Mouse (Mus musculus) 3134 (cell line): ENCODE measurements at regions not wholly inside any gene's neighbourhood (a gene's known extent, or its start where the extent isn't known, plus 50 kb on each side); places are given as distances from the start of the nearest gene placed in this dataset.
A peak's percentile ranks its signal among the peaks of the same experiment; 100 is the strongest.

Experiments used
- DNase-seq: peaks from one replicate; pipeline ENCODE4 v3.0.0-alpha.2; 2011; ENCODE audit warnings: low spot score; ENCODE audit not compliant: insufficient read length; ENCODE audit errors: extremely low read depth

DNA sequence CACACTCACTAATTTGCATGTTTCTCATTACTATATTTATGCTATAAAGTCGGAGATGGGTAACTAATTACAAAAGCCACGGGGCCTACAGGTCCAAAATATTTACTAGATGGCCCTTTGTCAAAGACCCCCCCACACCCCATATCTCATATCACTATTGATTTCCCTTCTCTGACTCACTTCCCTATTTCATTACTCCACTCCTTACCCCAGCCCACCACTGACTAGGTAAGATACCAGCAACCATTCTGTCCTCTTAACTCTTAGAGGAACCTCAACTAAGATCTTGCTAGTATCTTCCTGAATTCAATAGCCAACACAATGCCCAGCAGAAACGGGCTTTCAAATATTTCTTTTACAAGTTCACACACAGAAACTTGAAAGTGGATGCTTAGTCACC is 187.1 kb upstream of the Cpeb2 start:
- DNase-seq: no peak

DNA sequence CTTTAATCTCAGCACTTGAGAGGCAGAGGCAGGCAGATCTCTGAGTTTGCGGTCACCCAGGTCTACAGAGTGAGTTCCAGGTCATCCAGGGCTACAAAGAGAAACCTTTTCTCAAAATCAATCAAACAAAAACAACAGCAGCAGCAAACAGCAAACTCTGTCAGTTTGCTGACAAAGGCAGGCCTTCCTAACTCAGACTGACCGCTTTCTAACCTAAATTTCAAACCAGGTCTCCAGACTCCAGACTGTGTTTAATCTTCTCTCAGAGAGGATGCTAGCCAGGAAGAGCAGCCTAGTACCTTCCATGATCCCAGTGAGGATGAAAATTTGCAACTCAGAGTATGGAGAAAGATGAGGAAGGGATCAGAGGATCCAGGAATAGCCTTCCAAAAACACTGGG is 185.7 kb upstream of the Cpeb2 start:
- DNase-seq: no peak

DNA sequence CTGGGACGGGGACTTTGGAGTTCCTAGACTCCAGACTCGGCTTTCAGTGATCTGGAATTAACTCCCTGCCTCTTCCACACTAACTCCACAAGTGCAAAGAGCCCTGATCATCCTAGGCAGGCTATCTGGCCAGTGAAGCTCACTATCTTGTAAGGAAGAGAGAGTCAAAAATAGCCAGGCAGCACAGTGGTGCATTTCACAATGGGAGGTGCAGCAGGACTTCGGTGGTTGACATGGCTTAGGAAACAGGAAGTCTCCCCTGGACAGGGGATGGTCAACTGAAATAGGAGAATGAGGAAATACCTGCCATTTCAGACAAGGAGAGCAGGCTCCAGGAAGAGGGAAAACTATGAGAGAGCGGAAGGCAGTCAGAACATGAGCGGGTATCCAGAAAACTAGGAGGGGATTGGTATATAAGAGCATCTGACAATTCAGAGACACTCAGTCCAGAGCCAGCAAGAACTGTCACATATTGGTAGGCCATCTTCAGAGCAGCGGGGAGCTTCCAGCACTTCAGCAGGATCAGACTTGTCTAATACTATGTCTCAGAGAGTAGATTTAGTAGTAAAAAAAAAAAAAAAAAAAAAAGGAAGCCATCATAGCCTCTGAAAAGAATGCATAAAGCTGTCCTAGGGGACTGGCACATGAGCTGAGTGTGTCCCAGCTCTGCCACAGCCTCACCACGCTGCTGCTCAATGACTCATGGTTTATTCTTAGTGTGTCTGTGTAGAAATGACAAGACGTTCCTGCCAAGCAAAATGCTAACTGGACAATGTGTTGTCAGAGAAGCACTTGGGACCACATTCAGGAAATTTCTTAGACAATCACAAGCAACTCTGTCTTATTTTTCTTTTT is 184.5 kb upstream of the Cpeb2 start:
- DNase-seq: peak; percentile 62

DNA sequence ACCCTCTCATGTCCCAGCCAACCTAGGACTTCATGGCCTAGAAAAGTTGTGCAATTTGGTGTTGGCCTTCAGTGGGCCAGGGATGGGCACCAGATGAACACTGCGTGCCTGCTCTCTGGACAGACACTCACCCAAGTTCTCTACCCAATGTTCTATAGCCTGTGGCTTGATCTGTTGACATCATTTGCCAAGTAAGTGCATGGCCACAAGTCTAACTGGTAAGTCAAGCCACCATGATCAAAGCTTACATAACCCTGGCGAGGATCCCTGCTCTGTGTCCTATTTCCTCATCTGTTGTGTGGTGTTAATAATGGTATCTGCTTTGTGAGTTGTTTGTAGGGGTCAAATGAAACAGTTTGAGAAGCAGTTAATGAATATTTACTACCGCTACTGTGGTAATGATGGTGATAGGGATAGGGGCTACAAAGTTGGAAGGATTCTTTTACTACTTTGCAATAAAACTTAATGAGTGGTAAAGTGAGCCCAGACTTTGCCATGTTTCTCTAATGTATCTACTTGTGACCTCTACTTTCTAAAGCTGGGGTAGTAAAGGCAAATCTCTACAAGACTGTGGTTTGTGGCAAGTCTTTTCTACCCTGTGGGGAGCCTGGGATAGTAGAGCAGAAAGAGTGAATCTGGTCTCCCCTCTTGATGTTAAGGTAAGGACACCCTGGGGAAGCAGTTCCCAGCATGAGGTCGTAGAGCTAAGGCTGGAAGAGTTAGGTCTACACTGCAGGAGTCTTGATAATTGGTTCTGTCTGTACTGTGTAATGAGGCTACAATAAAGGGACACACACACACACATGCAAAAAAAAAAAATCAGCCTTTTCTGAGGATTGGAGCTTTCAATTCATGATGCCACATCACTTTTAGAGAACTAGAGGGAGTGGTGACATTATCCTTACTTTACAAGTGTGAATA is 183.3 kb upstream of the Cpeb2 start:
- DNase-seq: no peak

DNA sequence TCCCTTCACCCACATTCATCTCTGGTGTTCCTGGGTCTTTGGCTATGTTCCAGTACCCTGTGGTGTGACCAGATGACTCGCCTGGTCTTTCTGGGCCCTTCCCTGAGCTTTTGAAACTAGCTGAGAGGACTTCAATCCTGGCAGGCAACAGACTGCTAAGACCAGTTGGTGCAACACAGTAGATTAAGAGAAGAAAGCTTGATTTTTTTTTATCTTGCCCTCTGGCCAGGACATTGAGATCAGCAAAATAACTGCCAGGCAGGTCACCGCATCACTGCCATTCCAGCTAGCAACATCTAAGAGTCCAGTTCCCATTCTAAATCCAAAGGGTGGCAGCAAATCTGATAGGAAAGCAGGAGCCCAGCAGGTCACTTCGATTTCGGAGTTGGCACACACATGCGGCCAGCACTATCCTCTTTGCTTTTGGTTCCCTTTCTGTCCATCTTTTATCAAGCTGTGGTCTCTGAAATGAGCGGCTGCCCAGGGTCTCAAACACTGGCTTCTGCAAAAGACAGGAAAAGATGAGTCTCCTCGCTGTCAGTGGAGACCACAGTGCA is 181.9 kb upstream of the Cpeb2 start:
- no peak for DNase-seq

DNA sequence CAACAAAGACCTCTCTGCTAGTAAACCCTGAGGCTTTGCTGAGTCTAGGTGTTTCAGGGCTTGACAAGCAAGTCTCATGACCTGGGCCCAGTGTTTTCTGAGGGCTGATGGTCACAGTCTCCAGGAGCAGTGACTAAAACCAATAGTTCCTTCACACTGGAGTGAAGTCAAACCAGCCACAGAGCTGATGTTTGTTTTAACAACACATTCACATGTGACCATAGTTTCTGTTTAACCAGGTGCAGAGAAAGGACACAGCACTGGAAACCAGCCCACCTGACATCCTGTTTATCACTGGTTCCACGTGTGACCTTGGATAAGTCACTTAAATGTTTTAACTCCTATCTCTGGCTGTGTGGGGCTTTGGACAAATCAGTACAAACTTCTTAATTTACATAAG is 180.3 kb upstream of the Cpeb2 start:
- DNase-seq: no peak

DNA sequence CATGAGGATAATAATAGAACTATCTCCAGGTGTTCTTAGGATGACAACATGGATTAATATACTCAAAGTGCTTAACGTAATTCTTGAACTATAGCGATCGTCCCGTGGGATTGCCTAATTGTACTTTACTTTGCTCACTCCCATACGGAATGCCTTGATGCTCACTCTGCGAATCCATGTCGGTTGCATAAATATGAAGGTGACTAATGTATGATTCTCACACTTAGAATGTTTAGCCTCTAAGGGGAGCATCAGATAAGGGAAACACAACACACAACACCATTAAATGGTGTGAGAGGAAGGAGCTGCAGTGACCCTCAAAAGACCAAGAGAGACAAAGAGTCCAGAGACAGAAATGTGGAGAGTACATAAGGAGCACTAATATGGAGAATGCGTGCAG is 178.4 kb upstream of the Cpeb2 start:
- no peak for DNase-seq

DNA sequence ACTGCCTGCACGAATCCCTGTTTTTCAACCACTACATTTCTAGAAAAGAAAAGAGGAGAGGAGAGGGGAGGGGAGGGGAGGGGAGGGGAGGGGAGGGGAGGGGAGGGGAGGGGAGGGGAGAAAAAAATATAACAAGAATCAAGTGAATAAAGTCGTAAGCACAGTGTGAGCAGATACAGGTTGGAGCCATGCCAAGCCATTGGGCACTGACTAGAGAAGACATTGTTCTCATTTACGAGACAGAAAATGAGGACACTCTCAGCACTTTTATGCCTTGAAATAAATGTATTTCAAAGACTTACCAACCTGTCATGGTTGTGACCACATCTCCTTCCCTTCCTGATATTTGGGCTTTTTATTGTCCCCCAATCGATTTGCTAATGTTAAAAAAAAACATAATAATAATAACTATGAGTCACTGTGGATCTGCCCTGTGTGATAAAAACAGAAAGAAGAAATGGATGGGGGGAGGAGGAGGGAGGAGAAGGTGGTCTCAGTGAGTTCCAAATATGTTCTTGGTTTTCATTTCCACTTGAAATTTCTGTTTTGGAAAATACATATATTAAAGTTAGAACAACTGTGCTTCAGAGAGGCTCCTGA is 177.8 kb upstream of the Cpeb2 start:
- DNase-seq: no peak

DNA sequence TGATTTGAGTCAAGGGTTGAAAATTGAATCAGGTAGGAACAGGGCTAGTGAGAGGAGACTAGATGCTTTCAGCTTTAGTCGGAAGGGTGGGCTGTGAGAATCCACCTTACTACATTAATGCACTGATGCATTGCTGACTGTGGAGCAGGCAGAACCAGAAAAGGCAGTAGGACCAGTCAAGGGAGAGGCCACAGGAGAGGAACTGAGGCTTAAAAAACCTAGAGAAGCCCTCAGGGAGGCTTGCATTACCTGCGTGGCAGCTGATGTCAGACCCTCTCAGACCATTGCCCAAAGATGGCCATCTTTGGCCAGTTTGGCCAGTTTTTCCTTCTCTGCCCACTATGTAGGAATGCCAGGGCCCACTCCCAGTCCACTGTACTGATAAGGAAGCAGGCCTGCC is 176.5 kb upstream of the Cpeb2 start:
- DNase-seq: no peak

DNA sequence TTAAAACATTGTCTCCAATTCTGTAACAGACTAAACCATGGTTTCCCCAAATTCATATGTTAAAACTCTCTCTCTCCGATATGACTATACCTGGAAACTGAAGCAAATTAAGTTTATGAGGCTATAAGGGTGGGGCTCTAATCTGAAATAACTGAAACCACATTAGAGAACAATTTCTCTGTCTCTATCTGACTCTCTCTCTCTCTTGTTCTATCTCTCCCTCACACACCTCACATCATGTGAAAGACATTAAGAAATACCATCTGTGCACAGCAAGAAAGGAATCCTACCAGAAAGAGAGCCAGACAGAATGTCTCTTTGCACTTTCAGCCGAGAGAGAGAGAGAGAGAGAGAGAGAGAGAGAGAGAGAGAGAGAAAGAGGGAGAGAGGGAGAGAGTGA is 171.7 kb upstream of the Cpeb2 start:
- no peak for DNase-seq

DNA sequence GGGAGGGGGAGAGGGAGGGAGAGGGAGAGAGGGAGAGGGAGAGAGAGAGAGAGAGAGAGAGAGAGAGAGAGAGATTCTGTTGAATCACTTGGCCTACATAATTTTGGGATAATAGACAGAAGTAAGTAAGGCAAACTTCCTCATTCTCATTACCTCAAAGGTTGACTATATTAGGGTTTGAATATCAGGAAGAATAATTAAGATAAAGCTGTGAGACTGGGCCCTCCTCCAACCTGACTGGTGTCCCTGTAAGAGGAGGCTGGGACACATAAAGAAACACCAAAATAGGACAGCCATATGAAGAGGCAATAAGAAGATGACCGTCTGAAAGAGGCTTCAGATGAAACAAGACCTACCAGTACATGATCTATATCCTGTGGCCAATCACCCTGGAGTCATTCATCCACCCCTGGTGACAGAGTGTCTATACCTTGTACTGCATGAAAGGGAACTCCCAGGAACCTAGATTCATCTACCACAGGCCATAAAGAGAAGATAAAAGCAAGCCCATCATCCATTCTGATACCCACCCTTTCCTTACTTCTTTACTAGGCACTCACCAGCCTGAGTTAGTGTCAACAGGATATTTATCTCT is 171.1 kb upstream of the Cpeb2 start:
- DNase-seq: no peak

DNA sequence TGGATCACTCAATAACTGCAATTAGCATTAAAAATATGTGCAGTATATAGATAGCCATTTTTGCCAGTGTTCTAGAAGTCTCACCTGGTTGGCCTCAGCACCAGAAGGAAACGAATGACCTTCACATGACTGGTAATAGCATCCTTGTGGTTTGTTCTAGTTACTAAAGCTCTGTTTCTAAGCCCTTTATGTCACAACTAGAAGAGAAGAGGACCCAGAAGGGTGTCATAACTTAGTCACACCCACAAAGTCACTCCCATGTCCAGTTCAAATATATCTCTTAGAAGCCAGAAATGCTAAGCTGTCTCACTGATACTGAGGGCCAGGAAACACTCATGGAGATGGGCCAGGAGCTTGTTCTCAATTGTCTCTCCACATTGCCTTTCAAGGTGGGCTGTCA is 170.5 kb upstream of the Cpeb2 start:
- no peak for DNase-seq

DNA sequence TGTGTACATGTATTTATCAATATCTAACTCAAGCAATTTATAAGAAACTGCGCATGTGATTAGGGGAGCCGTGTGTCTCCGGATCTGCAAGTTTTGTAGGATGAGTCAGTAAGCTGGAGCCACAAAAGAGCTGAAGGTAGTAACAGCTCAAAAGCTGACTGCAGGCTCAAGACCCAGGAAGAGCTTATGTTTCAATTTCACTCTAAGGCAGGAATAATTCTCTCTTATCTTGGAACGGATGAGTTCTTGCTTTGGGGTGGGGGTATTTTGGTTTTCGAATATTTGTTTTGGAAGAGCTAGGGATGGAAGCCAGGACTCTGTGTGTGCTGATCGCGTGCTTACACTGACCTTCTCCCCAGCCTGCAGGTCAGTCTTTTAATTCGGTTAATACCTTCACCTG is 169.6 kb upstream of the Cpeb2 start:
- DNase-seq: no peak

DNA sequence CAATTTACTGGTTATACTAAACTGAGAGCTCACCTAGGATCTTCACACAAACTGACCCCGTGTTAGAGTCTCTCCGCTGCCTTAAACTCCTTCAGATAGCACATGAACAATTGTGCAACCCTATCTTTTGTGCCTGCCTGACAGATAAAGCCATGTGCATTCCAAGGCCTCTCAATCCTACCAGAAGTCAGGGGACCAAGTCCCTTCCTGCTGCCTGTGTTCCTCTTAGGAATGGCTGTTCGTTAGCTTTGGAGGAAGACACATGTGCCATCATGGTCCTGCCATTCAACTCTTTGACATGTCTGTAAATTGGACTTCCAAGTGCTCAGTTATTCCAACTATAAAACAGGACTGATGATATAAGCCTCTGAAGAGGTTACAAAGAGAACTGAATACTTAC is 161.4 kb upstream of the Cpeb2 start:
- no peak for DNase-seq

DNA sequence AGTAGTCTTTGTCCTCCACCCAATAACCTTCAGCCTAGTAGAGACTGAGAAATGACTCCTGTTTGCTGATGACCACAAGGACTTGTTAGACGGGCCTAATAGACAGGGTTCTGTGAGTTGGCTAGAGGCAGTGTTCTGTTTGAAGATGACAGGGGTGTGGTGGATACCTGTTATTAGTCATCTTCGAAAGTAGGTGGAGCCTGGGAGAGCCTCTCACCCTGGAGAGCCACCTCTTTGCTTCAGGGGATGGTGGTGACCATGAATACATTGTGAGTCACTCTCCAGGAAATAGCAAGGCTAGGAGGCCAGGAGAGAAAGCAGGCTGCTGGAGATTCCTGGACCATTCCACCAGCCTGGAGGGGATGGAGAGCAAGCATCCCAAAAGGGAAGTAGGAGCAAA is 160.6 kb upstream of the Cpeb2 start:
- DNase-seq: peak; percentile 47

DNA sequence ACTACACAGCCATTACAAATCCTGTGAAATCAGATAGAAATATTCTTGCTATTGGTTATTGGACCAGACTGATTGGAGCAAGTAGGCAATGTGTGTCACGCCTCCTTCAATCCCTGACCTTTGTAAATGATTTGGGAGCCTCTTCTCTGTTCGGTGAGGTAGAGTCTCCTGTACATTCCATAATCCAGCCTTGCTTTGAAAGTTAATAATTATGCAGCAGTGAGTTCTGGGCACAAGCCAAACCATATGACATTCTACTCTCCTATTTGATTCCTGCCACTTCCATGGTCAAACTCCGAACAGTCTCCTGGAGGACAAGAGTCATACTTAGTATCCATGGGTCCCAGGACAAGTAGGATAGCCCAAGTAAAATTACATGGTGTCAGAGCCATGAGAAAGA is 158.4 kb upstream of the Cpeb2 start:
- DNase-seq: no peak

DNA sequence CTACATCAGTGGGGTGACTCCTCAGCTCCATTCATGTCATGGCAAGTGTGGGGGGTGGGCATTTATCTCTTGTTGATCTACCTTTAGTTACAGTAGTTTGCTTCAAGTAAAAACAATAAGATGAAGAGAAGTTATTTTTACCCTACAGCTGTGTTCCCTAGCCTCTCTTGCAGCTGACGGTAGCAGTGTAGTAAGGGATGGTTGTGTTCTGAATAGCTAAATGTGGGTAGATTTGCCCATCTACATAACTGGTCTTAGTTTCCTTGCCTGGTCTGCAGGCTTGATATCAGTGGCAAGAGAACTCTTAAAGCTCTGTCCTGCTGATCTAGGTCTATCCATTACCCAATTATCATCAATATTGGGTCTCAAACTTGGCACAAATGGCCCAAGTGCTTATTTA is 152.7 kb upstream of the Cpeb2 start:
- DNase-seq: no peak

DNA sequence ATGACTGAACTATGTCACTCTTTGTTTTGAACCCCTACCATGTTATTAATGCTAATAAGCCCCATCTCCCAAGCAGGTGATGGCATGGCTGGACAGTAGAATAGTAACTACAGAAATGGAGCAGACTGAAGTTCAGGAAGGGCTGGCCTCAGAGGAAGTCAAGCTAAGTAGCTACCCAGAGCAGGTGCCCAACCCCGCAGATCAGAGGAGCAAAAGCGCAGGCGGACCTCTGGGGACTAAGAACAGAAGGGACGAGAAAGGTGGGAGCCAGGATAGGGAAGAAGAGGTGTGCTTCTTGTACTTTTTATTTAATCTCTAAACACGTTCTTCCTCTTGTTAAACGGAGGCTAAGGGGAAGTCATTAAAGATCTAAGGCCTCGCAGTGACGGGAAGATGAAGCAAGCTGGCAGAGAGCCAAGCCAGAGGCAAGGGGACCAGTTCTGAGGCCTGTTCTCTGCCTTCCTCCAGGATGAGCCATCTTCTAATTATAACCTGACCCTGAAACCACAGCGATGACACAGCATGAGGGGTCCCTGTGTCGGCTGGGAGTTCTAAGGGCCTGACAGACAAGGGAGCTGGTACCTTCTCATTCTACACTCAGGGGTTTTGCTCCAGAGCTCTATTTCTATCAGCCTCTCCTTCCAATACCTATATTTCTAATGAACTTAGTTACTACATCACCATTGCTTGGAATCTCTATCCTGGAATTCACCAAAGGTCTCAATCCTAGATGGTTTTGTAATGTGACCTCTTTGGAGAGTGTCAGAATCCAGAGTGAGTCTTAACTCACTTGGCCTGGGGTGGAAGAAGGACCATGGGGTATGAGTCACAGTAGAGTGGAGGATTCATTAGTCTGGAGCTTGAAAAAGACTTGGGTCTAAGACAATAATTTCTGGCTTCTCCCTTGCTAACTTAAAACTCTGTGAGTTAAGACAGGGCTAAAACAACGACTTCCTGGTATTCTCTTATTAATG is 151.1 kb upstream of the Cpeb2 start:
- DNase-seq: peak; percentile 46

DNA sequence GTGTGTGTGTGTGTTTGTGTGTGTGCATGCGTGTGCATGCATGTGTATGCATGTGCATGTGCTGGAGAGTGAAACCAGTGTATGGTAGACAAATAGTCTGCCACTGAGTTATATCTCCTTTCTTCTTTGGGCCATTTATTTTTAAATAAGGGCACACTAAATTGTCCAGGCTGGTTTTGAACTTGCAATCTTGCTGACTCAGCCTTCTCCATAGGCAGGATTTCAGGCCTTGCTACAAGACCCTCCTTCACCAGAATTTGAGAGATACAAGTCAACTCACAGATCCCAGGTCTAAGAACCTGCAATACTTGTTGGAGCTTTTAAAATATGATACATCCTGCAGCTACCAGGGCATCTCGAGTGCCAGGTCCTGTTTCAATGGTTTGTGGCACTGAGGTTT is 145.9 kb upstream of the Cpeb2 start:
- no peak for DNase-seq
